Mouse (Mus musculus) heart, embryonic 16.5 days (tissue): ENCODE results near the gene Rhox1. TPM values are rescaled to one million over a fixed set of nuclear protein-coding genes. Genes with fewer than 3 reads are reported as not detected.
"Not testable (repeated sequence)": the region's sequence is repeated elsewhere in the genome, so short reads cannot be mapped to it uniquely, and the experiment has no call there.

ENCODE experiments used
- ATAC-seq: fragments of 200-750 bp; cut with Nextera tagmentation; replicated peaks from 2 replicates; pipeline ENCODE4 v1.8.0; 2017; ENCODE audit warnings: moderate number of reproducible peaks; ENCODE audit not compliant: insufficient read depth, low FRiP score; ENCODE audit errors: extremely low read depth
- H3K27ac ChIP-seq: fragments of 300-500 bp; sonication (generic); 2 replicates; pipeline ENCODE4 v1.5.1; 2014; ENCODE audit warnings: mild to moderate bottlenecking, low read length, control low read depth, moderate library complexity
- H3K27me3 ChIP-seq: fragments of 300-500 bp; sonication (generic); 2 replicates; pipeline ENCODE4 v1.6.1; 2014; ENCODE audit warnings: low read length, mixed read lengths; ENCODE audit not compliant: control insufficient read depth, insufficient read depth
- H3K36me3 ChIP-seq: fragments of 300-500 bp; sonication (generic); 2 replicates; pipeline ENCODE4 v1.6.1; 2014; ENCODE audit not compliant: control insufficient read depth, insufficient read depth
- H3K4me1 ChIP-seq: fragments of 300-500 bp; sonication (generic); 2 replicates; pipeline ENCODE4 v1.6.1; 2014; ENCODE audit warnings: low read length, mixed read lengths; ENCODE audit not compliant: control insufficient read depth, insufficient read depth
- H3K4me2 ChIP-seq: fragments of 300-500 bp; sonication (generic); 2 replicates; pipeline ENCODE4 v1.6.1; 2014; ENCODE audit warnings: low read depth, mild to moderate bottlenecking, control low read depth, low read length
- H3K4me3 ChIP-seq: fragments of 300-500 bp; sonication (generic); 2 replicates; pipeline ENCODE4 v1.5.1; 2014; ENCODE audit warnings: mild to moderate bottlenecking, control low read depth, low read length
- H3K9ac ChIP-seq: fragments of 300-500 bp; sonication (generic); 2 replicates; pipeline ENCODE4 v1.6.1; 2014; ENCODE audit warnings: low read length, control low read depth
- H3K9me3 ChIP-seq: fragments of 300-500 bp; sonication (generic); replicated peaks from 2 replicates; pipeline ENCODE4 v1.6.1; 2016; ENCODE audit warnings: low read length; ENCODE audit not compliant: control insufficient read depth
- WGBS: fragments of 180-500 bp; shearing (Covaris S2); extraction: QIAGEN DNeasy Blood & Tissue Kit; methylation state at CpG from one replicate; pipeline ENCODE4 v1.1.7; 2014; 5-methylcytosine and 5-hydroxymethylcytosine counted together
- polyA plus RNA-seq: library from polyadenylated mRNA; unstranded; fragments of >200 nt; fragmentation: Nextera tagmentation; extraction: Ambion mirVana; gene quantifications from 2 replicates; pipeline ENCODE4 v1.2.1, GENCODE M21; 2015

Rhox1 gene
- polyA plus RNA-seq, 1 experiment from 2014 or later: not detected

- H3K4me1 ChIP-seq, H3K4me3 ChIP-seq, ATAC-seq, H3K9ac ChIP-seq, H3K27me3 ChIP-seq, H3K27ac ChIP-seq, H3K9me3 ChIP-seq, H3K36me3 ChIP-seq: not testable (repeated sequence)
- peak overlapping the region; percentile 46; the same call in 1 of the 2 replicates for H3K4me2 ChIP-seq
- WGBS: 37% methylated on average over 8 of the region's 8 CpGs
These were observed 37.7 kb downstream of the Rhox1 start for GRCm38 (mm10) chrX:37184401-37184800.

DNA sequence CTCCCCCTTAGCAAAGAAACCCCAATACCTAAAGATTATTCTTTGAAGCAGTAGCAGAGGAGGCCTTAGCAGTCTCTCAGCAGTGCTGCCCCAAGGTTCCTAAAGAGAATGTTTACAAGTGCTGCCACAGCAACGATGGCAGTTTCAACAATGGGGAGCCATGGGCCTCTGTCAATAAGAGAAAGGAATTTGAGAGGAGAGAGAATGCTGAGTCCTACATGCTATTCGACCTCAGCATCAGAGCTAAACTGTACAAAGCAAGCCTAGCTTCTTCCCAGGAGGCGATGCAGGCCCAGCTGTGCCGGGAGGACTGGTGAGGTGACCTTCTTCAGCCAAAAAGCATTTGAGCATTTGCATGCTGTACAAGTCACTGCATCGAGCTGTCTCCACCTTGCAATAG, 53.3 kb downstream of the Rhox1 start, which contains the start of gene Akap14:
Gene Akap14, minus strand, starts transcription at position 101 of the 400 bp plus-strand sequence.
- no peak within 1 kb of the TSS for H3K4me2 ChIP-seq
- no peaks in the 10 kb centered on the region for H3K36me3 ChIP-seq
- H3K9ac ChIP-seq: no peak within 1 kb of the TSS
- no peaks in the 10 kb centered on the region for H3K27me3 ChIP-seq
- no peak within 1 kb of the TSS for H3K27ac ChIP-seq
- no peak for ATAC-seq
- 45% methylated on average over 5 of the region's 5 CpGs for WGBS
- no peak within 1 kb of the TSS for H3K4me3 ChIP-seq
- H3K9me3 ChIP-seq: no peaks in the 10 kb centered on the region
- no peaks in the 10 kb centered on the region for H3K4me1 ChIP-seq

- 33% methylated on average over 3 of the region's 3 CpGs for WGBS
- no peaks in the 10 kb centered on the region for H3K27me3 ChIP-seq
- H3K4me3 ChIP-seq: no peak overlapping the region
- H3K27ac ChIP-seq: no peak overlapping the region
- no peaks in the 10 kb centered on the region for H3K9me3 ChIP-seq
- H3K9ac ChIP-seq: no peak overlapping the region
- H3K36me3 ChIP-seq: no peaks in the 10 kb centered on the region
- ATAC-seq: no peak
- no peak overlapping the region for H3K4me2 ChIP-seq
- H3K4me1 ChIP-seq: no peaks in the 10 kb centered on the region
These were observed 55.0 kb downstream of the Rhox1 start for GRCm38 (mm10) chrX:37167085-37167484.

Other genes with a start within 250 kb of the Rhox1 start
- 49.7 and 50.3 TPM in 2 replicates for gene Sept6, start 230.5 kb downstream of the Rhox1 start, polyA plus RNA-seq
- gene Sowahd, start 173.4 kb downstream of the Rhox1 start, polyA plus RNA-seq: 0.15 and 0.24 TPM in 2 replicates
- 275 and 291 TPM in 2 replicates for gene Rpl39, start 136.9 kb downstream of the Rhox1 start, polyA plus RNA-seq
- 13.5 and 13.6 TPM in 2 replicates for gene Upf3b, start 111.9 kb downstream of the Rhox1 start, polyA plus RNA-seq
- 10.3 and 13.2 TPM in 2 replicates for gene Nkap, start 95.5 kb downstream of the Rhox1 start, polyA plus RNA-seq
- 0.19 TPM in 1 of 2 replicates, not detected in the other for gene Akap14, start 53.4 kb downstream of the Rhox1 start, polyA plus RNA-seq
- 767 and 842 TPM in 2 replicates for gene Ndufa1, start 31.1 kb downstream of the Rhox1 start, polyA plus RNA-seq
- 5.5 and 7.1 TPM in 2 replicates for gene Rnf113a1, start 31.0 kb downstream of the Rhox1 start, polyA plus RNA-seq
- gene Gm9, start 11.2 kb downstream of the Rhox1 start, polyA plus RNA-seq: not detected in 2 replicates
- gene Rhox2a, start 22.7 kb upstream of the Rhox1 start, polyA plus RNA-seq: not detected in 2 replicates
- not detected in 2 replicates for gene Rhox3a, start 27.7 kb upstream of the Rhox1 start, polyA plus RNA-seq
- gene Rhox4a, start 43.1 kb upstream of the Rhox1 start, polyA plus RNA-seq: 0.14 TPM in 1 of 2 replicates, not detected in the other
- not detected in 2 replicates for gene Rhox3a2, start 157.8 kb upstream of the Rhox1 start, polyA plus RNA-seq
- gene Rhox4a2, start 168.6 kb upstream of the Rhox1 start, polyA plus RNA-seq: 2.3 and 6.1 TPM in 2 replicates
- not detected in 2 replicates for gene Rhox2b, start 189.8 kb upstream of the Rhox1 start, polyA plus RNA-seq
- gene Rhox4b, start 210.2 kb upstream of the Rhox1 start, polyA plus RNA-seq: 0.72 and 2.2 TPM in 2 replicates
- gene Rhox2c, start 231.4 kb upstream of the Rhox1 start, polyA plus RNA-seq: not detected in 2 replicates
- not detected in 2 replicates for gene Rhox3c, start 236.3 kb upstream of the Rhox1 start, polyA plus RNA-seq